Mouse (Mus musculus) kidney, embryonic 14.5 days (tissue): ENCODE results near the gene Sh2b1. TPM values are rescaled to one million over a fixed set of nuclear protein-coding genes. Genes with fewer than 3 reads are reported as not detected.
A peak's percentile ranks its signal among the peaks of the same experiment; 100 is the strongest.

ENCODE experiments used
- ATAC-seq: fragments of 200-750 bp; cut with Nextera tagmentation; 2 replicates; pipeline ENCODE4 v1.8.0; 2017; ENCODE audit warnings: moderate number of reproducible peaks, mild to moderate bottlenecking, moderate TSS enrichment, moderate library complexity; ENCODE audit not compliant: low FRiP score, low TSS enrichment
- H3K27ac ChIP-seq: fragments of 300-500 bp; sonication (generic); 2 replicates; pipeline ENCODE4 v1.5.1; 2014; ENCODE audit warnings: low read depth, mild to moderate bottlenecking, low read length, moderate library complexity, mixed read lengths
- H3K27me3 ChIP-seq: fragments of 300-500 bp; sonication (generic); 2 replicates; pipeline ENCODE4 v1.6.1; 2014; ENCODE audit warnings: mild to moderate bottlenecking, low read length; ENCODE audit not compliant: control insufficient read depth, insufficient read depth
- H3K36me3 ChIP-seq: fragments of 300-500 bp; sonication (generic); 2 replicates; pipeline ENCODE4 v1.6.1; 2014; ENCODE audit warnings: low read length, mixed read lengths; ENCODE audit not compliant: control insufficient read depth, insufficient read depth
- H3K4me1 ChIP-seq: fragments of 300-500 bp; sonication (generic); 2 replicates; pipeline ENCODE4 v1.6.1; 2014; ENCODE audit warnings: low read length, mixed read lengths; ENCODE audit not compliant: control insufficient read depth, insufficient read depth
- H3K4me2 ChIP-seq: fragments of 300-500 bp; sonication (generic); replicated peaks from 2 replicates; pipeline ENCODE4 v1.6.1; 2014; ENCODE audit warnings: low read depth, mild to moderate bottlenecking, low read length
- H3K4me3 ChIP-seq: fragments of 300-500 bp; sonication (generic); 2 replicates; pipeline ENCODE4 v1.5.1; 2014; ENCODE audit warnings: mild to moderate bottlenecking, low read length
- H3K9ac ChIP-seq: fragments of 300-500 bp; sonication (generic); 2 replicates; pipeline ENCODE4 v1.6.1; 2014; ENCODE audit warnings: low read depth, mild to moderate bottlenecking, low read length, moderate library complexity
- H3K9me3 ChIP-seq: fragments of 300-500 bp; sonication (generic); 2 replicates; pipeline ENCODE4 v1.6.1; 2016; ENCODE audit warnings: low read length; ENCODE audit not compliant: control insufficient read depth
- WGBS: fragments of 180-500 bp; shearing (Covaris S2); extraction: QIAGEN DNeasy Blood & Tissue Kit; methylation state at CpG from one replicate; pipeline ENCODE4 v1.1.7; 2014; 5-methylcytosine and 5-hydroxymethylcytosine counted together
- polyA plus RNA-seq: library from polyadenylated mRNA; unstranded; fragments of >200 nt; fragmentation: Nextera tagmentation; extraction: Ambion mirVana; gene quantifications from 2 replicates; pipeline ENCODE4 v1.2.1, GENCODE M21; 2014

The Sh2b1 gene
- polyA plus RNA-seq, 1 experiment from 2014 or later, result 47.1 TPM

GRCm38 (mm10) chr7:126443997-126444396 lies 31.2 kb downstream of the Sh2b1 start:
- Histone ChIP-seq H3K4me2 (no peak overlapping the region), H3K4me3 (no peak overlapping the region), H3K4me1 (no peaks in the 10 kb centered on the region), H3K27me3 (no peaks in the 10 kb centered on the region), H3K36me3 (peaks cover 44% of the 10 kb centered on the region), H3K9me3 (no peaks in the 10 kb centered on the region), H3K9ac (no peak overlapping the region), H3K27ac (no peak overlapping the region)
- ATAC-seq, result no peak
- WGBS, result 97% methylated on average over 10 of the region's 10 CpGs

- no peak for ATAC-seq
- no peaks in the 10 kb centered on the region for H3K27me3 ChIP-seq
- no peak overlapping the region for H3K27ac ChIP-seq
- no peak overlapping the region for H3K9ac ChIP-seq
- H3K36me3 ChIP-seq, result peaks cover 20% of the 10 kb centered on the region
- H3K9me3 ChIP-seq, result no peaks in the 10 kb centered on the region
- H3K4me3 ChIP-seq, result no peak overlapping the region
- H3K4me2 ChIP-seq, result no peak overlapping the region
- 85% methylated on average over 9 of the region's 9 CpGs for WGBS
- no peaks in the 10 kb centered on the region for H3K4me1 ChIP-seq
Observed at GRCm38 (mm10) chr7:126440134-126440533, 35.1 kb downstream of the Sh2b1 start.

- H3K4me1 ChIP-seq, result no peaks in the 10 kb centered on the region
- H3K9ac ChIP-seq, result no peak overlapping the region
- H3K4me3 ChIP-seq, result no peak overlapping the region
- no peak overlapping the region for H3K4me2 ChIP-seq
- WGBS, result 20% methylated on average over 8 of the region's 8 CpGs
- H3K9me3 ChIP-seq, result no peaks in the 10 kb centered on the region
- H3K27me3 ChIP-seq, result no peaks in the 10 kb centered on the region
- H3K27ac ChIP-seq, result no peak overlapping the region
- H3K36me3 ChIP-seq, result peaks cover 18% of the 10 kb centered on the region; the same call in 1 of the 2 replicates
- ATAC-seq, result peak; percentile 76; the same call in 1 of the 2 replicates
Observed at GRCm38 (mm10) chr7:126436851-126437250, 38.4 kb downstream of the Sh2b1 start.

- Histone ChIP-seq H3K9ac (no peak overlapping the region), H3K4me1 (no peaks in the 10 kb centered on the region), H3K36me3 (peaks cover 18% of the 10 kb centered on the region; the same call in 1 of the 2 replicates), H3K27ac (no peak overlapping the region), H3K4me2 (no peak overlapping the region), H3K4me3 (no peak overlapping the region), H3K9me3 (no peaks in the 10 kb centered on the region), H3K27me3 (no peaks in the 10 kb centered on the region)
- WGBS, result 80% methylated on average over 3 of the region's 3 CpGs
- ATAC-seq, result no peak
Observed at GRCm38 (mm10) chr7:126435801-126436200, 39.4 kb downstream of the Sh2b1 start.

GRCm38 (mm10) chr7:126434726-126435125 lies 40.5 kb downstream of the Sh2b1 start:
- Histone ChIP-seq H3K36me3 (peaks cover 15% of the 10 kb centered on the region; the same call in 1 of the 2 replicates), H3K27me3 (no peaks in the 10 kb centered on the region), H3K4me1 (peaks cover under 1% of the 10 kb centered on the region; the same call in 1 of the 2 replicates), H3K9me3 (no peaks in the 10 kb centered on the region), H3K27ac (no peak overlapping the region), H3K4me2 (no peak overlapping the region), H3K9ac (no peak overlapping the region), H3K4me3 (no peak overlapping the region)
- no peak for ATAC-seq
- WGBS, result 73% methylated on average over 7 of the region's 7 CpGs

GRCm38 (mm10) chr7:126430167-126430566 lies 45.1 kb downstream of the Sh2b1 start:
- Histone ChIP-seq H3K4me1 (peaks cover 8% of the 10 kb centered on the region), H3K9me3 (no peaks in the 10 kb centered on the region), H3K4me2 (no peak overlapping the region), H3K27me3 (no peaks in the 10 kb centered on the region), H3K27ac (no peak overlapping the region), H3K9ac (no peak overlapping the region), H3K4me3 (no peak overlapping the region), H3K36me3 (peaks cover 9% of the 10 kb centered on the region; the same call in 1 of the 2 replicates)
- no peak for ATAC-seq

- H3K9me3 ChIP-seq, result no peaks in the 10 kb centered on the region
- peak; percentile 39 for ATAC-seq
- H3K27ac ChIP-seq, result no peak overlapping the region
- H3K4me1 ChIP-seq, result peaks cover 8% of the 10 kb centered on the region
- peak overlapping the region; percentile 82 for H3K4me2 ChIP-seq
- peak overlapping the region; percentile 82 for H3K9ac ChIP-seq
- H3K27me3 ChIP-seq, result no peaks in the 10 kb centered on the region
- peak overlapping the region; percentile 77 for H3K4me3 ChIP-seq
- WGBS, result 30% methylated on average over 15 of the region's 15 CpGs
- H3K36me3 ChIP-seq, result peaks cover 8% of the 10 kb centered on the region; the same call in 1 of the 2 replicates
Observed at GRCm38 (mm10) chr7:126429503-126429898, 45.7 kb downstream of the Sh2b1 start.

GRCm38 (mm10) chr7:126428631-126429502 lies 46.4 kb downstream of the Sh2b1 start, which contains the start of gene Rabep2:
Gene Rabep2 (plus strand): TSS chr7:126428759.
- 0 out of 2 replicates have a peak, but pooled peaks cover 2% of the 10 kb centered on the region for H3K36me3 ChIP-seq
- peak within 1 kb of the TSS; percentile 82 for H3K9ac ChIP-seq
- H3K4me2 ChIP-seq, result peak within 1 kb of the TSS; percentile 82
- peak within 1 kb of the TSS; percentile 77 for H3K4me3 ChIP-seq
- H3K9me3 ChIP-seq, result no peaks in the 10 kb centered on the region
- H3K27ac ChIP-seq, result peak within 1 kb of the TSS; percentile 92
- ATAC-seq, result peak; percentile 95
- peaks cover 8% of the 10 kb centered on the region for H3K4me1 ChIP-seq
- WGBS, result under 1% methylated on average over 76 of the region's 82 CpGs
- H3K27me3 ChIP-seq, result no peaks in the 10 kb centered on the region

GRCm38 (mm10) chr7:126428154-126428553 lies 47.1 kb downstream of the Sh2b1 start:
- peaks cover 8% of the 10 kb centered on the region for H3K4me1 ChIP-seq
- peak overlapping the region; percentile 82 for H3K9ac ChIP-seq
- H3K4me3 ChIP-seq, result peak overlapping the region; percentile 77
- peak overlapping the region; percentile 82 for H3K4me2 ChIP-seq
- no peaks in the 10 kb centered on the region for H3K9me3 ChIP-seq
- WGBS, result 12% methylated on average over 4 of the region's 4 CpGs
- no peaks in the 10 kb centered on the region for H3K36me3 ChIP-seq
- no peak for ATAC-seq
- H3K27ac ChIP-seq, result peak overlapping the region; percentile 92
- no peaks in the 10 kb centered on the region for H3K27me3 ChIP-seq
